Comparison of ENCODE assay signal across 16 mouse cellular contexts in genomic region chr6:3505289-3505688, GRCm38 (mm10). TPM values are rescaled to one million over a fixed set of nuclear protein-coding genes. Genes with fewer than 3 reads are reported as not detected.
"Had no signal": no experiment of that assay in that cellular context is flagged by ENCODE, and none has a peak within 500 bp of the region (broad histone marks: within the 10 kb centered on the region; RNA-seq: fewer than 3 reads in every experiment).

No protein-coding gene starts in this region.

- ATAC-seq: lung, postnatal 0 days; midbrain, embryonic 15.5 days had no signal

- H3K9ac ChIP-seq: liver, embryonic 15.5 days; midbrain, embryonic 15.5 days; neural tube, embryonic 13.5 days; stomach, embryonic 15.5 days had no signal

- H3K4me2 ChIP-seq: liver, embryonic 11.5 days; liver, embryonic 15.5 days; midbrain, embryonic 15.5 days; neural tube, embryonic 13.5 days; stomach, embryonic 15.5 days had no signal

- H3K27me3 ChIP-seq: liver, embryonic 15.5 days; midbrain, embryonic 15.5 days; neural tube, embryonic 13.5 days; stomach, embryonic 15.5 days had no signal

- H3K36me3 ChIP-seq: liver, embryonic 15.5 days; midbrain, embryonic 15.5 days had no signal

- H3K9me3 ChIP-seq: liver, embryonic 15.5 days; midbrain, embryonic 15.5 days; neural tube, embryonic 13.5 days; stomach, embryonic 15.5 days had no signal

- H3K4me3 ChIP-seq: layer of hippocampus, adult 2 months; liver, embryonic 15.5 days; midbrain, embryonic 15.5 days; neural tube, embryonic 13.5 days; stomach, embryonic 15.5 days had no signal

- DNase-seq: kidney, adult 11 months; kidney, adult 9 months; kidney, postnatal 4 days; left cerebral cortex, postnatal 4 days; lung, adult 2 months; lung, postnatal 36 days; retina, postnatal 1 day; thymus, postnatal 4 days had no signal

- H3K4me1 ChIP-seq: liver, embryonic 15.5 days; stomach, embryonic 15.5 days had no signal

- H3K27ac ChIP-seq: kidney, postnatal 0 days; layer of hippocampus, adult 2 months; liver, embryonic 15.5 days; midbrain, embryonic 15.5 days; neural tube, embryonic 13.5 days; stomach, embryonic 15.5 days had no signal

RNA-seq across cellular contexts. Expression of gene Hepacam2, which starts 7.2 kb away (rescaled TPM):
- polyA plus RNA-seq: liver, embryonic 15.5 days had no signal
